Mouse (Mus musculus) cerebellum, adult 18-20 months (tissue): ENCODE measurements at regions not wholly inside any gene's neighbourhood (a gene's known extent, or its start where the extent isn't known, plus 50 kb on each side); places are given as distances from the start of the nearest gene placed in this dataset.

Experiments
- DNase-seq, 2 experiments: peaks; one replicate each; pipeline ENCODE4 v3.0.0; 2021

GRCm38 (mm10) chr12:107539683-107540082, 51.3 kb downstream of the 3110018I06Rik start:
- DNase-seq: no peak

- no peak for DNase-seq
These were observed 52.8 kb downstream of the 3110018I06Rik start for GRCm38 (mm10) chr12:107541196-107541595.

- no peak for DNase-seq
These were observed 58.9 kb downstream of the 3110018I06Rik start for GRCm38 (mm10) chr12:107547194-107547885.

GRCm38 (mm10) chr12:107547886-107548448, 59.5 kb downstream of the 3110018I06Rik start:
- no peak for DNase-seq

- DNase-seq: no peak
These were observed 61.2 kb downstream of the 3110018I06Rik start for GRCm38 (mm10) chr12:107549452-107550296.

GRCm38 (mm10) chr12:107559191-107559590, 70.8 kb downstream of the 3110018I06Rik start:
- no peak for DNase-seq

- no peak for DNase-seq
These were observed 71.7 kb downstream of the 3110018I06Rik start for GRCm38 (mm10) chr12:107560100-107560499.

- no peak for DNase-seq
These were observed 84.2 kb downstream of the 3110018I06Rik start for GRCm38 (mm10) chr12:107572586-107572985.

- DNase-seq: no peak
These were observed 91.1 kb downstream of the 3110018I06Rik start for GRCm38 (mm10) chr12:107579508-107579907.

GRCm38 (mm10) chr12:107583151-107583720, 94.8 kb downstream of the 3110018I06Rik start:
- DNase-seq: no peak

GRCm38 (mm10) chr12:107585696-107586225, 97.3 kb downstream of the 3110018I06Rik start:
- no peak for DNase-seq

- no peak for DNase-seq
These were observed 107.8 kb downstream of the 3110018I06Rik start for GRCm38 (mm10) chr12:107596236-107596635.

GRCm38 (mm10) chr12:107600576-107600975, 112.1 kb downstream of the 3110018I06Rik start:
- no peak for DNase-seq

GRCm38 (mm10) chr12:107608966-107609365, 120.5 kb downstream of the 3110018I06Rik start:
- DNase-seq: no peak

GRCm38 (mm10) chr12:107609986-107610385, 121.6 kb downstream of the 3110018I06Rik start:
- DNase-seq: no peak

GRCm38 (mm10) chr12:107617212-107617994, 129.0 kb downstream of the 3110018I06Rik start:
- DNase-seq: no peak

GRCm38 (mm10) chr12:107624446-107624845, 136.0 kb downstream of the 3110018I06Rik start:
- no peak for DNase-seq

- no peak for DNase-seq
These were observed 159.6 kb downstream of the 3110018I06Rik start for GRCm38 (mm10) chr12:107648008-107648407.

- DNase-seq: no peak
These were observed 163.8 kb downstream of the 3110018I06Rik start for GRCm38 (mm10) chr12:107652126-107652728.

GRCm38 (mm10) chr12:107653131-107653530, 164.7 kb downstream of the 3110018I06Rik start:
- DNase-seq: no peak

GRCm38 (mm10) chr12:107656846-107657245, 168.4 kb downstream of the 3110018I06Rik start:
- no peak for DNase-seq

GRCm38 (mm10) chr12:107658241-107658640, 169.8 kb downstream of the 3110018I06Rik start:
- no peak for DNase-seq
